Mouse (Mus musculus): ENCODE measurements around the gene Zfp619.
"Not testable (repeated sequence)": the region's sequence is repeated elsewhere in the genome, so short reads cannot be mapped to it uniquely, and the experiment has no call there.

Zfp619 gene

DNA sequence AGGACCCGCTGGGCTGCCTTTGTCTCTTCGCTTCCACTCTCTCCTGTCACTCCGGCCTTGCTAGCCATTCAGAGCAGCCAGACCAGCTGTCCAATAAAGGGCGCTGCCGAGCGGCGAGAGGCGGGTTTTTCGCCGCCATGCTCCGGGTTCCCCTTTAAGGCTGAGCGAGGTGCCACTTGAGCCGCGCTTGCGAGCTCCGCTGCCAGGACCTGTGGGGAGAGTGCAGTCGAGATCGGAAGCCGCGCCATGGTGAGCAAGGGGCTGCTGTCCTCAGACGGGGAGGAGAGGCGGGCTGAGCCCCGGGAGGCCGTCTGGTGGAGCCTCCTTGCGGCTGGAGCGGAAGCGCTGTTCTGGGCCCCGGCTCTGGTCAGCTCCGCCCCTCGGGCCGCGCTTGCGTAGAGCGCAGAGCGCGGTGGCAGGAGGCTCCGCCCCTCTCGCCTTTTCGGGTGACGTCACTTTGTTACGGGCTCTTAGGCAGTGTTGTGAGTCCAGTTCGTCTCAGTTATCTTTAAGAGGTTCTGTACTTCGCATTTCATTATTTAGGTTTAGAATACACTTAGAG lies at the start of gene Zfp619:
Gene Zfp619, plus strand, starts transcription at position 151 of the 562 bp plus-strand sequence.
- ATAC-seq (ENCODE audit: low TSS enrichment) = peak; percentile 100

GRCm38 (mm10) chr7:39479013-39479412 lies 38.6 kb upstream of the Zfp619 start:
- ATAC-seq (ENCODE audit: low TSS enrichment) = no peak

GRCm38 (mm10) chr7:39484384-39484783 lies 33.2 kb upstream of the Zfp619 start:
- no peak for ATAC-seq (ENCODE audit: low TSS enrichment)

- ATAC-seq (ENCODE audit: low TSS enrichment) = peak; percentile 72; the same call in 1 of the 2 replicates
Measured at GRCm38 (mm10) chr7:39487159-39487853, 30.3 kb upstream of the Zfp619 start.

DNA sequence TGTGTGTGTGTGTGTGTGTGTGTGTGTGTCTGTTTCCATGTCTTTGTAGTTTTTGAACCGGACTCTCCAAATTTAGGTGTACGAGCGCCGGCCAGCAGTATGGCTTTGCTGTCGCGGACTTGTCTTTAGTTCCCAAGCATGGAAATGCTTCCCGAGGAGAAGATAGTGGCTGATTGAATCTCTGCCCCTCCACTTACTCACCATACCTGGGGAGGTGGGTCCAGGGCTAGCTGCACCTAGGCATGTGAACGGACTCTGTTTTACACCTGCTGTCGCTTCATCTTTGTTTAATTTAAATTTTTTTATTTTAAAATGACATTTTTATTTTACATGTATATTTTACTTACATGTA lies 29.7 kb upstream of the Zfp619 start:
- ATAC-seq (ENCODE audit: low TSS enrichment) = no peak

DNA sequence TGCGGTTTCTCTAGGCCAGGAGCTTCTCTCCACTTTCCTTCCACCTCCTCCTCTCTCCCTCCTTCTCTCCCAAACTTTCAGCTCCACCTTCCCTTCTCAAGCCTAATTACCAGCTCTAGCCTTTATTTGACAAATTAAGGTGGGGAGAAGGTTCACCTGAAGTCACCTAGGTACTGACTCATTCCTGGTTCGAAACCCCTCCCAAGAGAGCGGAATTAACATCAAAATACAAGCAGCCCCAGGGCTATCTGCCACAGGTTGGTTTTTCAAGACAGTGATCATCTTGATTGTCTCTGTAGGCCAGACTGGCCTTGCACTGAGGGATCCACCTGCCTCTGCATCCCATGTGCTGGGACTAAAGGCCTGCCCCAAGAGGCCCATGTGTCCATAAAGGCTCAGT lies 22.9 kb upstream of the Zfp619 start:
- no peak for ATAC-seq (ENCODE audit: low TSS enrichment)

GRCm38 (mm10) chr7:39504100-39504499 lies 13.5 kb upstream of the Zfp619 start:
- no peak for ATAC-seq (ENCODE audit: low TSS enrichment)

GRCm38 (mm10) chr7:39518362-39518761 lies 796 bp downstream of the Zfp619 start:
- ATAC-seq (ENCODE audit: low TSS enrichment) = no peak

- ATAC-seq (ENCODE audit: low TSS enrichment) = no peak
Measured at GRCm38 (mm10) chr7:39523703-39524424, 6.3 kb downstream of the Zfp619 start.

DNA sequence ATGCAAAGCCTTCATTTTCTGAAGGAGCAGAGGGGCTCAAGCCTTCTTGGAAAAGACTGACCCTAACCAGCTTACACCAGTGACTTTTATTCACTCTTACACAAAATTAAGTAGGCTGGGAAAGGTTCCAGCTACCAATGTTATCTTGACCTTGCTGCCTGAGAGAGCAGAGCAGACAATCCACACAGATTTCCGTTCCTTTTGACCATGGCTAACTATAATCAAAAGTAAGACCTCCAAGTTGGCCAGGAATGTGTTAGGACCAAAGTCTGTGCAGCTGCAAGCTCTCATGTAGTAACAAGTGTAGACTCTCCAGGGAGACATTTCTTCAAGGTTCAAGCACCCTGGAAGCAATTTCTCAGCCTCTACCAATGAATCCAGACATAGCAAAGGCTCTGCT lies 25.6 kb downstream of the Zfp619 start:
- ATAC-seq (ENCODE audit: low TSS enrichment) = no peak

DNA sequence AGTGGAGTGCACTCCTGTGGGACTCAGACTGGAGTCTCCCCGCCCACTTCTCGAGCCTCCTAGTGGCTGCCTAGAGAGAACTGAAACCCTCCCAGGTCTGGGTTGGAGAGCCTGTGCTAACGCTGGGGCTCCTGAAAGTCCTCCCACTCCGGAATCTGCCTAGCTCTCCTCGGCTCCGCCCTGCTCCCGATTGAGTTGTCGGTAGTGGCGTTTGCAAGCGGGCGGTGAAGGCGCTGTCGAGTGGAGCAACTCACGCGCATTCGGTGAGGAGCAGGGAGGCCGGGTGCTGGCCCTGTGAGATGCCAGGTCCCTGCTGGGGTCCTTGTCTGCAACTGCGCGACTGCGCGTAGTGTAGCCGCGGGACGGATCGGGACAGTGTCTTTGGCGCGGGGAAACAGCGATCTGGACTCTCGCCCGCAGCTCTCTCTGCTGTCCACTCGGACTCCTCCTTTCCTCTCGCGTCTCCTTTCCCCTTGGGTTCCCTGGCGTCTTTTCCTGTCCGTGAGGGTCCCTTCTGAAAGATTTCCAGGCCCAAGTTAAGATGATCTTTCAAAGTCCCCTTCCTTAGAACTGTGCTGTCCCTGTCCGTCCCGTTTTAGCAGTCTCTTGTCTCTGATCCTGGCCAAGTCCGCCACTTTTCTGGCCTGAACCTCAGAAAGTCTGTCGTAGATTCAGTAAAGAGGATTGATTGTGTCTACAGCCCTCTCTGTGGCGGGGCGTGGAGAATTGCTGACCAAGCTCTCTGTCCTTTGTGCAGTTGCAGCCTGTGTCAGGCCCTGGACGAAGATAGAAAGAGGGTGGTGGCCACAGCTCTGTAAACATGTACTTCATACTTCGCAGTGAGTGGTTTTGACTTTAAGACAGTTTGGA lies 26.9 kb downstream of the Zfp619 start:
- ATAC-seq (ENCODE audit: low TSS enrichment) = peak; percentile 99

GRCm38 (mm10) chr7:39545134-39545533 lies 27.6 kb downstream of the Zfp619 start:
- no peak for ATAC-seq (ENCODE audit: low TSS enrichment)

GRCm38 (mm10) chr7:39549336-39549735 lies 31.8 kb downstream of the Zfp619 start:
- no peak for ATAC-seq (ENCODE audit: low TSS enrichment)

DNA sequence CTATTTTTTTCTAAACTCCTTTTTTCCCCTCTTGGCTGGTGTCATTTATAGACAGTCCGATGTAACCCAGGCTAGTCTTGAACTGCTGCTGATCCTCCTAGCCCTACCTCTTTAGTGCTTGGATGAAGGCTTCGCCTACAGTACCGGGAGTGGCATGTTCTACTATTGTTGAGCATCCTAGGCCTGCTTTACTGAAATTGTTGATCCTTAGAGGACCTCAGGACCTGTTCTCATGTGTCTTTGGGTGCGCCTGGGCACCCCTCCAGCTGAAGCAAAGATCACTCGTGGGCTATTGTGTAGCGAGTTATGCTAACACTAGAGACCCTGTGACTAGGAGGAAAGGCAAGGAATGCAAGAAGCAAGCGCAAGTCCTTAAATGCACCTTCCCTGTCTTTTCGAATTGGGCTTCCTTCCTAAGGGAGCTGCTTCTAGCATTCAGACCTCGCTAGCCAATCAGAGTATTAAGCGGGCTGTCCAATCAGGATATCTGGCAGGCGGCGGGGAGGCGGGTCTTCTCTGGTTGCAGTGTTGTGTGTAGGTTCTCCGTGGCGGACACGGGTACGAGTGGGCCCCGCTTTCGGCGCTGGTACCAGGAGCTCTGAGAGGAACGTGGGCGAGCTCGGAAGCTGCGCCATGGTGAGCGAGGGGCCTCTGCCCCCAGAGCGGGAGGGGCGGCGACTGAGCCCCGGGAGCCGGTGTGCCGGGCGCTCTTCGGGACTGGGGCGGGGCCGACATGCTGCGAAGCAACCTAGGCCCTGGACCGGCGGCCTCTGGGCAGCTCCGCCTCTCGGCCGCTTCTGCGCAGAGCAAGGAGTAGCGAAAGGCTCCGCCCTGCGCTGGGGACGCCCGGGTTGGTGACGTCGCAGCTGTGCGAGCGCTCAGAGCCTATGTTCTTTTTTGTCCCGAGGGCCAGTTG lies 34.7 kb downstream of the Zfp619 start:
- ATAC-seq (ENCODE audit: low TSS enrichment) = peak; percentile 100

- ATAC-seq (ENCODE audit: low TSS enrichment) = no peak
Measured at GRCm38 (mm10) chr7:39552993-39553392, 35.4 kb downstream of the Zfp619 start.

- ATAC-seq (ENCODE audit: low TSS enrichment) = no peak
Measured at GRCm38 (mm10) chr7:39553871-39554270, 36.3 kb downstream of the Zfp619 start.

GRCm38 (mm10) chr7:39580066-39580465 lies 62.5 kb downstream of the Zfp619 start:
- ATAC-seq (ENCODE audit: low TSS enrichment) = no peak

DNA sequence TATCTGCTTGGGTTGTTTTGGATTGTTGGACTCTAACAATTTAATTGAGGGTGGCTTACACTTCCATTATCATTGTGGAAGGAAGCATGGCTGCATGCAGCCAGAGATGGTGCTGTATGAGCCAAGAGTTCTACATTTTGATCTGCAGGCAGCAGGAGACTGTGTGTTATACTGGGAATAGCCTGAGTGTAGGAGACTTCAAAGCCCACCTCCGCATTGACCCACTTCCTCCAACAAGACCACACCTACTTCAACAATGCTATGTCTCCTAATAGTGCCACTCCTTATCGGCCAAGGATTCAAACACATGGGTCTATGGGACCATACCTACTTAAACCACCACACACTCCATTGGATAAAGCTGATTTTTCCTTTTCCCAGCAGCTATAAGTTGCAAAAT lies 63.0 kb downstream of the Zfp619 start:
- no peak for ATAC-seq (ENCODE audit: low TSS enrichment)

- ATAC-seq (ENCODE audit: low TSS enrichment) = not testable (repeated sequence)
Measured at GRCm38 (mm10) chr7:39586834-39587233, 69.3 kb downstream of the Zfp619 start.

DNA sequence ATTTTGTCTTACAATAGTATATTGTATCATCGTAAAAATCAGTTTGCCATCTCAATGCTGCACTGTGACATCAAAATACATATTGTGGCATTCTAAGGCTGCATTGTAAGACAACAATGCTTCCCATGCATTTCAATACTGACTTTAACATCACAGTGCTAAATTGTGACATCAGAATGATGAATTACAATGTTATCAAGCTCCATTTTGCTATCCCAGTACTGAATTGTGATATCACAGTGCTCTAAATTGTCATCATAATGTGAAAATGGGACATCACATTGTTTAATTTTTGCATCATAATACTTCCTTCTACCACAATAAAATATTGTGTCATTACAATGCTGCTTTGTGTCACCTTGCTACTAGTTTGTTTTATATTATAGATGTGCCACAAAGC lies 70.5 kb downstream of the Zfp619 start:
- no peak for ATAC-seq (ENCODE audit: low TSS enrichment)

DNA sequence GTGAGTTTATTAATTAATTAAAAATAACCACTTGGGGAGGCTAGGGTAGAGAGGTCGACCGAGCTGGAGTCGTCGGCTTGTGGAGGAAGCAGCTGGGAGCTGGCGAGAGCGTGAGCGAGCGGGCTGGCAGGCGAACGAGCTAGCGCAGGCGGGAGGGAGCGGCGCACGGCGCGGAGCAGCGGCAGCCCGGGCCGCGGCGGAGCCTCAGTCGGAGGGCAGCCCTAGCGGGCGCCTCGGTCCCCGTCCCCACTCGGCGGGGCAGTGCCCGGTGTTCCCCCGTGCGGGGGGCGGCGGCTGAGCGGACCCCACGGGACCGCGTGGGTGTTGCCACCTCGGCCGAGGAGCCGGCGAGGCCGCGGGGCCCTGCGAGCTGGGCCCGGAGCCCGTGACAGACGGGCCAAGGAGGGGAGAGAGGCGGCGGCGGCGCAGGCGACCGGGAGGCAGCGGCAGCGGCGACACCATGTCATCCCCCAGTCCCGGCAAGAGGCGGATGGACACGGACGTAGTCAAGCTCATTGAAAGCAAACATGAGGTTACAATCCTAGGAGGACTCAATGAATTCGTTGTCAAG lies 71.0 kb downstream of the Zfp619 start:
- peak; percentile 99 for ATAC-seq (ENCODE audit: low TSS enrichment)
